Mouse (Mus musculus) CH12F3 (cell line): ENCODE data around the gene Olfr1198.

Experiments
- in situ Hi-C: fragments of 300-500 bp; cut with MboI; formaldehyde crosslinking; loops from 2 replicates; pipeline ENCODE4 v1.14.3; 2020; ENCODE audit warnings: low sequenced_read_pairs

The Olfr1198 gene

GRCm38 (mm10) chr2:88751270-88751669 is at the start of gene Olfr1198:
Olfr1198 (minus strand) TSS chr2:88751370.
- in situ Hi-C loops, result no loop called here

- in situ Hi-C loops, result no loop called here
Measured at GRCm38 (mm10) chr2:88792736-88793135, 41.6 kb upstream of the Olfr1198 start, which contains the start of gene Olfr1201. Olfr1201 (plus strand) TSS chr2:88793036.

- in situ Hi-C loops, result no loop called here
Measured at GRCm38 (mm10) chr2:88770388-88770787, 19.2 kb upstream of the Olfr1198 start, which contains the start of gene Olfr1200. Olfr1200 (minus strand) TSS chr2:88770488.

- in situ Hi-C loops, result no loop called here
Measured at GRCm38 (mm10) chr2:88760369-88760768, 9.2 kb upstream of the Olfr1198 start, which contains the start of gene Olfr1199. Olfr1199 (minus strand) TSS chr2:88760469.

- in situ Hi-C loops, result no loop called here
Measured at GRCm38 (mm10) chr2:88743379-88743778, 7.8 kb downstream of the Olfr1198 start.

- in situ Hi-C loops, result no loop called here
Measured at GRCm38 (mm10) chr2:88732266-88732665, 18.9 kb downstream of the Olfr1198 start, which contains the start of gene Olfr1197. Olfr1197 (minus strand) TSS chr2:88732366.

- in situ Hi-C loops, result no loop called here
Measured at GRCm38 (mm10) chr2:88704497-88704896, 46.7 kb downstream of the Olfr1198 start, which contains the start of gene Olfr1196. Olfr1196 (minus strand) TSS chr2:88704597.
